Mouse (Mus musculus) limb, embryonic 12.5 days (tissue): ENCODE results near the gene Mllt3. TPM values are rescaled to one million over a fixed set of nuclear protein-coding genes. Genes with fewer than 3 reads are reported as not detected.
A peak's percentile ranks its signal among the peaks of the same experiment; 100 is the strongest.

ENCODE experiments used
- ATAC-seq: fragments of 200-750 bp; cut with Nextera tagmentation; 2 replicates; pipeline ENCODE4 v1.8.0; 2017; ENCODE audit warnings: low read depth, moderate TSS enrichment; ENCODE audit not compliant: insufficient number of reproducible peaks, insufficient read depth, low FRiP score, low TSS enrichment
- H3K27ac ChIP-seq: fragments of 300-500 bp; sonication (generic); 2 replicates; pipeline ENCODE4 v1.5.1; 2016; ENCODE audit warnings: mild to moderate bottlenecking, moderate library complexity
- H3K27me3 ChIP-seq: fragments of 300-500 bp; sonication (generic); 2 replicates; pipeline ENCODE4 v1.6.1; 2016; ENCODE audit warnings: mild to moderate bottlenecking, moderate library complexity
- H3K36me3 ChIP-seq: fragments of 300-500 bp; sonication (generic); 2 replicates; pipeline ENCODE4 v1.6.1; 2016; ENCODE audit warnings: mild to moderate bottlenecking, moderate library complexity
- H3K4me1 ChIP-seq: fragments of 300-500 bp; sonication (generic); replicated peaks from 2 replicates; pipeline ENCODE4 v1.6.1; 2016
- H3K4me2 ChIP-seq: fragments of 300-500 bp; sonication (generic); 2 replicates; pipeline ENCODE4 v1.6.1; 2016; ENCODE audit warnings: mild to moderate bottlenecking, moderate library complexity
- H3K4me3 ChIP-seq: fragments of 300-500 bp; sonication (generic); replicated peaks from 2 replicates; pipeline ENCODE4 v1.5.1; 2016; ENCODE audit warnings: mild to moderate bottlenecking
- H3K9ac ChIP-seq: fragments of 300-500 bp; sonication (generic); replicated peaks from 2 replicates; pipeline ENCODE4 v1.6.1; 2016; ENCODE audit warnings: mild to moderate bottlenecking, moderate library complexity
- H3K9me3 ChIP-seq: fragments of 300-500 bp; sonication (generic); 2 replicates; pipeline ENCODE4 v1.6.1; 2016; ENCODE audit warnings: mild to moderate bottlenecking, moderate library complexity
- WGBS: fragments of 180-500 bp; shearing (Covaris S2); methylation state at CpG from one replicate; pipeline ENCODE4 v1.1.7; 2016; 5-methylcytosine and 5-hydroxymethylcytosine counted together
- polyA plus RNA-seq: library from polyadenylated mRNA; unstranded; fragments of >200 nt; fragmentation: Nextera tagmentation; extraction: Ambion mirVana; gene quantifications from 2 replicates; pipeline ENCODE4 v1.2.1, GENCODE M21; 2016

Gene Mllt3
- polyA plus RNA-seq, 1 experiment from 2014 or later, result 63.8 TPM

DNA sequence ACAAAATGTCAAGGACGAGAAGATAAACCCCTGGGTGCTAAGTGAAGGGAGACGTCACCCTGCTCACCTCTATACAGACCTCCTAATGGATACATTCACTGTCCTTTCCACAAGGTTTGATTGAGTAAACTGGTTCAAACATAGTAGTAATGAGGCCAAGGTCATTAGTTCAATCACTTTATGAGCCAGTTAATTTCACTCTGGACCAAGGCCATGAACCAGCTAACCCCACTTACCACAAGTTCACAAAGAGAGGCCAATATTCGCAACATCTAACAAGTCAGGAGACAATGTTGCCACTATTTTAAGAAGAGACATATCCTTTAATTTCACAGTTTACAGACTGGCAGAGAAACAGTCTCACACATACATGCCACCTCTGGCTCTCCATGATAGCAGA, 238.9 kb downstream of the Mllt3 start:
- ATAC-seq, result no peak
- 47% methylated on average over 3 of the region's 3 CpGs for WGBS
- Histone ChIP-seq H3K9me3 (no peaks in the 10 kb centered on the region), H3K9ac (no peak overlapping the region), H3K4me3 (no peak overlapping the region), H3K4me1 (peaks cover 16% of the 10 kb centered on the region), H3K27ac (no peak overlapping the region), H3K27me3 (no peaks in the 10 kb centered on the region), H3K36me3 (peaks cover 31% of the 10 kb centered on the region), H3K4me2 (no peak overlapping the region)

- no peaks in the 10 kb centered on the region for H3K27me3 ChIP-seq
- H3K36me3 ChIP-seq, result peaks cover 43% of the 10 kb centered on the region
- H3K4me1 ChIP-seq, result peaks cover 16% of the 10 kb centered on the region
- no peak overlapping the region for H3K4me2 ChIP-seq
- H3K9ac ChIP-seq, result no peak overlapping the region
- no peak overlapping the region for H3K27ac ChIP-seq
- H3K4me3 ChIP-seq, result no peak overlapping the region
- ATAC-seq, result no peak
- 52% methylated on average over 5 of the region's 5 CpGs for WGBS
- no peaks in the 10 kb centered on the region for H3K9me3 ChIP-seq
Measured at GRCm38 (mm10) chr4:87792511-87792910, 240.7 kb downstream of the Mllt3 start.

GRCm38 (mm10) chr4:87789446-87789845, 243.7 kb downstream of the Mllt3 start:
- H3K4me1 ChIP-seq, result peaks cover 10% of the 10 kb centered on the region
- ATAC-seq, result no peak
- H3K4me2 ChIP-seq, result no peak overlapping the region
- no peaks in the 10 kb centered on the region for H3K9me3 ChIP-seq
- H3K36me3 ChIP-seq, result peaks cover 43% of the 10 kb centered on the region
- H3K27ac ChIP-seq, result no peak overlapping the region
- H3K4me3 ChIP-seq, result no peak overlapping the region
- 90% methylated on average over 7 of the region's 7 CpGs for WGBS
- H3K27me3 ChIP-seq, result no peaks in the 10 kb centered on the region
- no peak overlapping the region for H3K9ac ChIP-seq

- Histone ChIP-seq H3K27me3 (no peaks in the 10 kb centered on the region), H3K36me3 (peaks cover 48% of the 10 kb centered on the region), H3K4me3 (no peak overlapping the region), H3K27ac (no peak overlapping the region), H3K4me1 (peaks cover 8% of the 10 kb centered on the region), H3K4me2 (no peak overlapping the region), H3K9me3 (no peaks in the 10 kb centered on the region), H3K9ac (no peak overlapping the region)
- 72% methylated on average over 8 of the region's 8 CpGs for WGBS
- no peak for ATAC-seq
Measured at GRCm38 (mm10) chr4:87788691-87789090, 244.5 kb downstream of the Mllt3 start.

- no peaks in the 10 kb centered on the region for H3K27me3 ChIP-seq
- 10% methylated on average over 12 of the region's 12 CpGs for WGBS
- H3K9me3 ChIP-seq, result no peaks in the 10 kb centered on the region
- no peak overlapping the region for H3K9ac ChIP-seq
- peak overlapping the region; percentile 19; the same call in 1 of the 2 replicates for H3K4me2 ChIP-seq
- no peak overlapping the region for H3K27ac ChIP-seq
- peak; percentile 56; the same call in 1 of the 2 replicates for ATAC-seq
- H3K4me3 ChIP-seq, result no peak overlapping the region
- peaks cover 38% of the 10 kb centered on the region for H3K36me3 ChIP-seq
- peaks cover 8% of the 10 kb centered on the region for H3K4me1 ChIP-seq
Measured at GRCm38 (mm10) chr4:87785132-87786074, 247.8 kb downstream of the Mllt3 start.

- H3K4me2 ChIP-seq, result no peak overlapping the region
- H3K9ac ChIP-seq, result no peak overlapping the region
- H3K27ac ChIP-seq, result no peak overlapping the region
- 84% methylated on average over 2 of the region's 2 CpGs for WGBS
- no peaks in the 10 kb centered on the region for H3K9me3 ChIP-seq
- no peak for ATAC-seq
- peaks cover 26% of the 10 kb centered on the region for H3K36me3 ChIP-seq
- H3K4me1 ChIP-seq, result peaks cover 8% of the 10 kb centered on the region
- no peaks in the 10 kb centered on the region for H3K27me3 ChIP-seq
- H3K4me3 ChIP-seq, result no peak overlapping the region
Measured at GRCm38 (mm10) chr4:87783809-87784208, 249.4 kb downstream of the Mllt3 start.

- Histone ChIP-seq H3K4me2 (no peak overlapping the region), H3K27ac (no peak overlapping the region), H3K9ac (no peak overlapping the region), H3K36me3 (peaks cover 24% of the 10 kb centered on the region), H3K9me3 (no peaks in the 10 kb centered on the region), H3K4me1 (peaks cover 8% of the 10 kb centered on the region), H3K27me3 (no peaks in the 10 kb centered on the region), H3K4me3 (no peak overlapping the region)
- ATAC-seq, result no peak
- 89% methylated on average over 5 of the region's 5 CpGs for WGBS
Measured at GRCm38 (mm10) chr4:87781971-87782370, 251.2 kb downstream of the Mllt3 start.

- Histone ChIP-seq H3K27ac (no peak overlapping the region), H3K4me1 (no peaks in the 10 kb centered on the region), H3K9ac (no peak overlapping the region), H3K9me3 (no peaks in the 10 kb centered on the region), H3K36me3 (peaks cover 23% of the 10 kb centered on the region), H3K4me3 (no peak overlapping the region), H3K27me3 (no peaks in the 10 kb centered on the region), H3K4me2 (no peak overlapping the region)
- ATAC-seq, result no peak
- WGBS, result 82% methylated on average over 2 of the region's 2 CpGs
Measured at GRCm38 (mm10) chr4:87775721-87776120, 257.4 kb downstream of the Mllt3 start.

DNA sequence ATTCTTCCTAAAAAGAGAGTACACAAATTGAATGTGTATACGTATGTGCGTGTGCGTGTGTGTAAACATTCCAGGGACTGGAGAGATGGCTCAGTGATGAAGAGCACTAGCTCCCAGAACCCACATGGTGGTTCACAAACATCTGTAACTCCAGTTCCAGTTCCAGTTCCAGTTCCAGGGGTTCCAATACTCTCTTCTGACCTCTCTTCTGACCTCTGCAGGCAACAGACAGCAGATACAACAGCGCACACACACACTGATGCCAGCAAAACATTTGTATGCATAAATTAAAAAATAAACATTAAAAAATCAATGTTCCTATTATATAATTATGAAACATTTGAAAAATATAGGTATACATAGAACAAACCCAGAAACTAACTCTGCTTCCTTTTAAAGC, 258.6 kb downstream of the Mllt3 start:
- no peak overlapping the region for H3K4me3 ChIP-seq
- H3K27me3 ChIP-seq, result no peaks in the 10 kb centered on the region
- no peak overlapping the region for H3K4me2 ChIP-seq
- peaks cover 23% of the 10 kb centered on the region for H3K36me3 ChIP-seq
- no peaks in the 10 kb centered on the region for H3K4me1 ChIP-seq
- H3K9ac ChIP-seq, result no peak overlapping the region
- ATAC-seq, result no peak
- no peaks in the 10 kb centered on the region for H3K9me3 ChIP-seq
- no peak overlapping the region for H3K27ac ChIP-seq
- WGBS, result 90% methylated on average over 4 of the region's 4 CpGs

DNA sequence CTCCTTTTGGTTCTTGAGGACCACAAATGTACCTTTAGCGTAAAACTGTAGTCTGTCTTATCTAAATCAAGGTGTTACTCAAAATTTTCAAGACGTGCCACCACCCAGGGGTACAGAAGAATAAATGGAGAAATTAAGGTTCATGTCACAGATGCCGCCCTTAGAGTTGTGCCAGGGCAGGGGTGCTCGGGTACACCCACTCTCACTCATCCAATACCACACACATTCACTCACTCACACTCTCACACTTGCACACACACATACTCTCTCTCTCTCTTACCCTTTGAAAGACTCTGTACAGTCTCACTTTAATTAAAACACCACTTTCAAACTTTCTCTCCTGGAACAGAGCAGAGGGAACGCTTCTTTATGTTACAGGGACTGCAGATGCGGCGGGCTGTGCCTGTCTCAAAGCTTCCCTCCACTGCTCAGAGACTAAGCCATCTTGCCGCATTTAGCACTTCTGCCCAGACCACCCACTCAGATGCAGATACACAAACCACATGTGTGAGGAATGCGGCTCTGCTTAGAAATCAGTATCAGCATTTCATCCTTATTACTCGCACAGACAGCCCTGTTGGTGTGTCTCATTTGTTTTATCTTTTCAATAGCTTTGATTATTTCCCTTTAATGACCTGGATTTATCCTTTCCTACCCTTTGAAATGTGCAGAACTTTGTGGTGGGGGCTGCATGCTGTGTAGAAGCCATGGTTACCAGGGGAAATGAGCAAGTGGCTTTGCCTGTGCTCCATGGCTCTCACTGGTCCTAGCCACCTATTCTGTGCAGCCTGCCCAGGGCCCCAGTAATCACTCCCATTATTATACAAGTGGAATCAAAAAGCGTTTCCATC, 265.2 kb downstream of the Mllt3 start:
- Histone ChIP-seq H3K9me3 (no peaks in the 10 kb centered on the region), H3K27me3 (no peaks in the 10 kb centered on the region), H3K27ac (no peak overlapping the region), H3K36me3 (peaks cover under 1% of the 10 kb centered on the region; the same call in 1 of the 2 replicates), H3K4me3 (no peak overlapping the region), H3K4me1 (peaks cover 14% of the 10 kb centered on the region), H3K4me2 (no peak overlapping the region), H3K9ac (no peak overlapping the region)
- ATAC-seq, result peak; percentile 47; the same call in 1 of the 2 replicates
- 30% methylated on average over 11 of the region's 11 CpGs for WGBS

GRCm38 (mm10) chr4:87765729-87766128, 267.4 kb downstream of the Mllt3 start:
- WGBS, result 35% methylated on average over 3 of the region's 3 CpGs
- Histone ChIP-seq H3K36me3 (no peaks in the 10 kb centered on the region), H3K4me3 (no peak overlapping the region), H3K4me2 (no peak overlapping the region), H3K27ac (no peak overlapping the region), H3K9me3 (no peaks in the 10 kb centered on the region), H3K4me1 (peaks cover 14% of the 10 kb centered on the region), H3K27me3 (no peaks in the 10 kb centered on the region), H3K9ac (no peak overlapping the region)
- no peak for ATAC-seq
